Mouse (Mus musculus) lung, postnatal 0 days (tissue): ENCODE results near the gene Gpc6.

ENCODE experiments used
- CTCF ChIP-seq: IDR thresholded peaks from 2 replicates; pipeline ENCODE4 v1.5.1; 2016; ENCODE audit warnings: antibody characterized with exemption, mild to moderate bottlenecking
- EP300 ChIP-seq: IDR thresholded peaks from 2 replicates; pipeline ENCODE4 v1.6.1; 2016; ENCODE audit warnings: antibody characterized with exemption, mild to moderate bottlenecking, control low read depth

DNA sequence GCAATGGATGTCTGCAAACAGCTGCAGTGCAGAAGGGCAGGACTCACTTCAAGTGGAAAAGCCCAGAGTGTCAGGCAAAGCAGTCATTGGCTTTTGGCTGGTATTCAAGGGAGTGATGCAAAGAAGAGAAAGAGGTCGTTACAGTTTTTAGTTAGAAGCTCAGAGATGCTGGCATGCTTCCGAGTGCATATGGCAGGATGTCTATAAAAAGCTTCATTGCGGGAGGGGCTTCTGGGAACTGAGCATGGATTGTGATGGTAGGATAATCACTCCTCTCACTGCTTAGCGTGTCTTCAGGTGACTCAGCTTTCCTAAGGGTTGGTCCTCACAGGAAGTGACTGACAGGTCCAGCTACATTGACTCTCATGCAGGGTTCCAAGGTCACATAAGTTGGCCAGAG, 221.0 kb downstream of the Gpc6 start:
- TF ChIP-seq CTCF (no peak), EP300 (no peak)
